Mouse (Mus musculus) cortical plate, adult 2 months (tissue): Measurements from ENCODE around the gene Pms2. TPM values are rescaled to one million over a fixed set of nuclear protein-coding genes. Genes with fewer than 3 reads are reported as not detected.

Source experiments
- H3K27ac ChIP-seq: fragments of 200-500 bp; 2 replicates; pipeline ENCODE4 v1.5.1; 2012; ENCODE audit warnings: low read length, control low read depth, inconsistent platforms; ENCODE audit not compliant: insufficient read depth
- H3K4me1 ChIP-seq: fragments of 200-500 bp; 2 replicates; pipeline ENCODE4 v1.6.1; 2011; ENCODE audit warnings: low read length; ENCODE audit not compliant: control insufficient read depth, insufficient read depth
- H3K4me3 ChIP-seq: fragments of 200-500 bp; 2 replicates; pipeline ENCODE4 v1.5.1; 2011; ENCODE audit warnings: mild to moderate bottlenecking, low read length, control low read depth; ENCODE audit not compliant: insufficient read depth
- CTCF ChIP-seq: fragments of 200-500 bp; IDR thresholded peaks from 2 replicates; pipeline ENCODE4 v1.5.1; 2011; ENCODE audit warnings: mild to moderate bottlenecking, control low read depth, low read length; ENCODE audit not compliant: insufficient read depth; ENCODE audit errors: extremely low read depth
- POLR2A ChIP-seq: fragments of 200-500 bp; IDR thresholded peaks from 2 replicates; pipeline ENCODE4 v1.6.1; 2011; ENCODE audit warnings: mild to moderate bottlenecking, low read length, control low read depth; ENCODE audit not compliant: insufficient read depth; ENCODE audit errors: extremely low read depth
- polyA plus RNA-seq: library from polyadenylated mRNA; depleted of rRNA; stranded (reverse); fragments of >200 nt; gene quantifications from 2 replicates; pipeline ENCODE4 v1.2.3, GENCODE M21; 2012

Pms2 gene
- polyA plus RNA-seq, 1 experiment, result 14.9 TPM

DNA sequence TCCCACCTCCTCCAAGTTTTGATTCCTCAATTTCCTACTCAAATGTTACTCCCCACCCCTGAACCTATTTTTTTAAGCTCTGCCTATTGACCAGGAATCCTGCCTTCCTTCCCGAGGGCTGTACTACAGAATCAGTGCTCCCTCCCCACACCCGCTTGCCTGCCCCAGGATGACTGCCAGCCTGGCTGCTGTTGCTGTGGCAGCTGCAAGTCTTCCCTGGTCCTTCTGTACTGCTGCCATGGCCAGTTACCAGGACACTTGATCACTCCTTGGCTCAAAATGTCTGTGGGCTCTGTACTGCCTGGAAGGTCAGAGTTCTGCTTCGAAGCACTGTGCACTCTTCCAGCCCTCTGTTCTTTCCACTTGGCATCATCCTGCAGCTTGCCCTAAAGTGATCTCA is 7.7 kb upstream of the Pms2 start:
- TF ChIP-seq CTCF (no peak), POLR2A (no peak)
- H3K27ac ChIP-seq, result no peak overlapping the region
- no peak overlapping the region for H3K4me3 ChIP-seq
- 0 out of 2 replicates have a peak, but pooled peaks cover 1% of the 10 kb centered on the region for H3K4me1 ChIP-seq

DNA sequence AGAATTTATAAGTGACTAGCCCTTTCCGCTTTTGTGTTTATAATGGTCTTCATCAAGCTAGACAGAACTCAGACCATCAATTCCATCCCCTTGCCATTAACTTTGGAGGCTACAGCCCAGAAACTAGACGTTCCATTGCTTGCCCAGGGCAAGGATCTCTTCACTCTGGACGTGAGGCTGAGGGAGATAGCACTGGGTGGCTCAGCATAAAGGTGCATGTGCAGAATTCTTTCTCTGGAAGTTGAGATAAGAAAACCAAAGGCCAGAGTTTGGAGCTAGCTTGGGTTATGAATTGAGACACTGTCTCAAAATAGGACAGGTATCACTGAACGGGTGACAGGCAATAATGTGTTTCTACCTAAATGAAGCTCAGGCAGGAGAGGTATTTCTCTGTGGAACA is 6.0 kb upstream of the Pms2 start:
- no peak overlapping the region for H3K27ac ChIP-seq
- H3K4me1 ChIP-seq, result peaks cover 3% of the 10 kb centered on the region; the same call in 1 of the 2 replicates
- TF ChIP-seq POLR2A (no peak), CTCF (no peak)
- no peak overlapping the region for H3K4me3 ChIP-seq

DNA sequence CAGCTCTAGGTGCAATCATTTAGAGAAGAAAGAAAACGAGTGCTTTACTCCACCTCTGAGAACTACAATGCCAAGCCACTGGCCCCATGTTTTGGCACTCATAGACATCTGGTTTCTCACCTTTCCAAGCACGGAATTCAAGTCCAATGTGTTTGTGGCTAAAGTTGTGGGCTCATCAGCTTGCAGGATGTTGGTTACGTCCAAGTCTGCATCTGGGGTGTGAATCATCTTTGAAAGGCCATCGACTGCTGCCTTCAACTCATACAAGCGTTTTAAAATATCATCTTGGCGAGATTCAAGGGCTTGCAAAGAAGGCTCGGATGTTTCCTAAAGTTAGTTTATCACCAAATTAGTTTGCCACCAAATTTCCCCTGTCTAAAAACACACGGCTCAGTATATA is 3.3 kb upstream of the Pms2 start:
- Histone ChIP-seq H3K4me3 (no peak overlapping the region), H3K4me1 (peaks cover 5% of the 10 kb centered on the region; the same call in 1 of the 2 replicates), H3K27ac (no peak overlapping the region)
- TF ChIP-seq POLR2A, result no peak
- TF ChIP-seq CTCF, result no peak

DNA sequence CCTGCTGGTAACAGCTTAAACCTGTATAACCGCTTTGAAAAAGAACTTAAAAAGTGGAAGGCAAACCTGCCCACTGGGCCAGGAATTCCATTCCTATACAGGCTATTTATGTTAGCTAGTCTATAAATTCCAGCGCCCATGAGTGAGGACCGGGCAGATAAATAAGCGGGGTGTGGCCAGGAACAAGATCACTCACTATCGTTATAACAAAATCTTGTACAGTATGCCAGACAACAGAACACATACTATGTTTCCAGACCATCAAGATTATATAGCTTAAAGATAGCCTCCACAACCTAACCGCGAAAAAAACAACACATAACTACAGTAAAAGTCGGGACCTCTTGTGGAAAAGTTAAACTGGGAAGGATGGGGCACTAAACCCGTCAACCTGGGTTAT is 838 bp upstream of the Pms2 start:
- no peak overlapping the region for H3K27ac ChIP-seq
- H3K4me1 ChIP-seq, result peaks cover 5% of the 10 kb centered on the region; the same call in 1 of the 2 replicates
- no peak for TF ChIP-seq CTCF
- no peak for TF ChIP-seq POLR2A
- peak overlapping the region; percentile 65 for H3K4me3 ChIP-seq

DNA sequence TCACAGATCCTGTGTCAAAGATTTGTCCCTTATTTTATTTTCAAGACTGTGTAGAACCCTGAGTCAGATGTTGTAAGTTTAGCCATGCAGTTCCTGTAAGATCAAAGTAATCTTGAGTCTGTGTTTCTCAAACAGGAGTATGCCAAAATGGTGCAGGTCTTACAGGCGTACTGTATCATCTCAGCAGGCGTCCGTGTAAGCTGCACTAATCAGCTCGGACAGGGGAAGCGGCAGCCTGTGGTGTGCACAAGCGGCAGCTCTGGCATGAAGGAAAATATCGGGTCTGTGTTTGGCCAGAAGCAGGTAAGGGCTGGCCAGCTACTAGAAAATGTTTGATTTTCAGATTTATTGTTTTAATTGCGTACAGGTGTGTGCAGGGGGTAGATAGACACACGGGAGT is 6.5 kb downstream of the Pms2 start:
- Histone ChIP-seq H3K27ac (no peak overlapping the region), H3K4me3 (no peak overlapping the region), H3K4me1 (no peaks in the 10 kb centered on the region)
- TF ChIP-seq POLR2A (no peak), CTCF (no peak)

DNA sequence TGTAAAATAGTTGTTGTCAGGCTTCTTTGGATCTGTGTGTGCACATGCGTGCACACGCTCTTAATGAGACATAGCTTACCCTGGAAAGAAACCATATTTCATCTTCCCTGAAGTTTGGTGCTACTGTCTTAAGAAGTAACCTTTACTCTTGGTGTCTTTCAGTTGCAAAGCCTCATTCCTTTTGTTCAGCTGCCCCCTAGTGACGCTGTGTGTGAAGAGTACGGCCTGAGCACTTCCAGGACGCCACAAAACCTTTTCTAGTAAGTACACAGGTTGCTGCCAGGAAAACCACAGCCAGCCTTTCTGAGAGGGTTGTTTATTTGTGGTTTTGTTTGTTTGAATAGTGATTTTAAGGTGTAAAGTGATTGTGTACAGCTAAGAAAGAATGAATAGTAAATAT is 7.7 kb downstream of the Pms2 start:
- H3K4me1 ChIP-seq, result no peaks in the 10 kb centered on the region
- TF ChIP-seq POLR2A, result no peak
- peak; percentile 58 for TF ChIP-seq CTCF
- no peak overlapping the region for H3K27ac ChIP-seq
- H3K4me3 ChIP-seq, result no peak overlapping the region

DNA sequence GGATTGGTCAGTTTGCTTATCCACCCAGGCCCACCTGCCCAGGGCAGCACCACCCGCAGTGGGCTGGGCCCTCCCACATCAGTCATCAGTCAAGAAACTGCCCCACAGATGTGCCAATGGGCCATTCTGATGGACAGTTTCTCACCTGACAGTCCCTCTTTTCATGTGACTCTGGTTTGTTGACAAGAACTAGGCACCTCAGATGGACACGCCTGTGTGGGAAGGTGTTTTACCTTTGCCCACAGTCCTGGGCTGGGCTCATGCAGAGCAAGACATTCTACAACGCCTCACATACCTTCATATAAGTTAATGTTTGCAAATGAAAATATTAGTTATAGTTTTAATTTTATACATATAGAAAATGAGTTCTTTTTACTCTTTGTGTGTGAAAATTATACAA is 8.4 kb downstream of the Pms2 start:
- Histone ChIP-seq H3K27ac (no peak overlapping the region), H3K4me3 (no peak overlapping the region), H3K4me1 (no peaks in the 10 kb centered on the region)
- no peak for TF ChIP-seq POLR2A
- TF ChIP-seq CTCF, result no peak

DNA sequence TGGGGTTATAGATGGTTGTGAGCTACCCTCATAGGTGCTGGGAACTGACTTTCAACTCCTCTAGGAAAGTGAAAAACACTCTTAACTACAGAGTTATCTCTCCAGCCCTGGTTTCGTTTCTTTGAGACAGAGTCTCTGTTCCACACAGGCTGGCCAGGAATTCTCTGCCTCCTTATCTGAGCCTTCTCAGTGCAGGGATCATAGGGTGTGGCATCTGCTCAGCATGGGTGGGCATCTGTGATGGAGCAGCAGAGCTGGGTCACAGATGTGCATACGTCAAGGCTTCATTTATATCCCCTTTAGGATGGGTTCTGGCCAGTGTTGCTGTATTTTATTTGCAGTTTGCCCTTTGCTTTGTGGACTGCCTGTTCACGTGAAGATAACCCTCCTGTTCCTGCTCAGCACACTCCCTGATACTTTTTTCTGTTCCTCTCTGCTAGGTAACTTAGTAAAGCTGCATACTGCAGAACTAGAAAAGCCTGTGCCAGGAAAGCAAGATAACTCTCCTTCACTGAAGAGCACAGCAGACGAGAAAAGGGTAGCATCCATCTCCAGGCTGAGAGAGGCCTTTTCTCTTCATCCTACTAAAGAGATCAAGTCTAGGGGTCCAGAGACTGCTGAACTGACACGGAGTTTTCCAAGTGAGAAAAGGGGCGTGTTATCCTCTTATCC is 15.2 kb downstream of the Pms2 start:
- H3K27ac ChIP-seq, result no peak overlapping the region
- no peak overlapping the region for H3K4me3 ChIP-seq
- no peak for TF ChIP-seq POLR2A
- no peak for TF ChIP-seq CTCF
- no peaks in the 10 kb centered on the region for H3K4me1 ChIP-seq

DNA sequence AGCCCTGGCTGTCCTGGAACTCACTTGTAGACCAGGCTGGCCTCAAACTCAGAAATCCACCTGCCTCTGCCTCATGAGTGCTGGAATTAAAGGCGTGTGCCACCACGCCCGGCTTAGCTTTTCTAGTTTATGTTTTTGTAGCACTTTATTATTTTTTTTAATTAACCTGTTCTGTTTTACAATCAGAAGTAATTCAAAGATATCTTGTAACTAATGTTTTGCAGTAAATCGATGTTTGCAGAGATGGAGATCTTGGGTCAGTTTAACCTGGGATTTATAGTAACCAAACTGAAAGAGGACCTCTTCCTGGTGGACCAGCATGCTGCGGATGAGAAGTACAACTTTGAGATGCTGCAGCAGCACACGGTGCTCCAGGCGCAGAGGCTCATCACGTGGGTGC is 18.1 kb downstream of the Pms2 start, which contains the start of gene Gm42421:
Gene Gm42421, plus strand, starts transcription at position 301 of the 400 bp plus-strand sequence.
- H3K27ac ChIP-seq, result no peak within 1 kb of the TSS
- no peaks in the 10 kb centered on the region for H3K4me1 ChIP-seq
- no peak within 1 kb of the TSS for H3K4me3 ChIP-seq
- TF ChIP-seq POLR2A, result no peak
- TF ChIP-seq CTCF, result no peak

DNA sequence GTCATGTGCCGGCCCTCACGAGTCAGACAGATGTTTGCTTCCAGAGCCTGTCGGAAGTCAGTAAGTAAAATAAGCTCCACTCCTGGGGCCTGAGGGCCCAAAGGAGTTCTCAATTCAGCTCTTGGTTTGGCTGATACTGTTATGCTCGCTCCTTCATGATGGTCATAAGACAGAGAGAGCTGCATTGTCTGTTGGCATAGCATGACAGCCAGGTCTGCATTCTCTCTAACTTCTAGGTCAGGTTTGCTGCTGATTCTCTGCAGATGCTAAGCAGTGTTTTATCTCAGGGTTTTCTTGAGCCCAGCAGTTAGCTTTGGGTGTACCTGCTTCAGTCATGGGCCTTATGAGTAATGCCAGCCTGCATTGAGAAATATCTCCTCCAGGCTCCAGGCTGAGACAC is 19.5 kb downstream of the Pms2 start:
- Histone ChIP-seq H3K4me1 (no peaks in the 10 kb centered on the region), H3K27ac (no peak overlapping the region), H3K4me3 (no peak overlapping the region)
- TF ChIP-seq POLR2A (no peak), CTCF (no peak)
